Mouse (Mus musculus) heart, adult 2 months (tissue): ENCODE measurements around the gene Pacs1. TPM values are rescaled to one million over a fixed set of nuclear protein-coding genes. Genes with fewer than 3 reads are reported as not detected.
A peak's percentile ranks its signal among the peaks of the same experiment; 100 is the strongest.

Experiments used
- DNase-seq, 2 experiments: peaks; one replicate each; pipeline ENCODE4 v3.0.0; 2021
- H3K27ac ChIP-seq: fragments of 200-600 bp; 2 replicates; pipeline ENCODE4 v1.8.1; 2022
- H3K27me3 ChIP-seq: fragments of 200-500 bp; 2 replicates; pipeline ENCODE4 v1.6.1; 2012; ENCODE audit warnings: mild to moderate bottlenecking, low read length, inconsistent platforms, mixed read lengths; ENCODE audit not compliant: control insufficient read depth, insufficient read depth
- H3K36me3 ChIP-seq: fragments of 200-500 bp; 2 replicates; pipeline ENCODE4 v1.6.1; 2012; ENCODE audit warnings: low read length, inconsistent platforms; ENCODE audit not compliant: control insufficient read depth, insufficient read depth
- H3K4me1 ChIP-seq: fragments of 200-500 bp; 2 replicates; pipeline ENCODE4 v1.6.1; 2011; ENCODE audit warnings: low read length; ENCODE audit not compliant: control insufficient read depth, insufficient read depth
- H3K4me3 ChIP-seq: fragments of 200-600 bp; 2 replicates; pipeline ENCODE4 v1.8.1; 2022
- H3K79me2 ChIP-seq: fragments of 200-500 bp; replicated peaks from 2 replicates; pipeline ENCODE4 v1.6.1; 2012; ENCODE audit warnings: mild to moderate bottlenecking, inconsistent platforms, low read length, moderate library complexity, mixed read lengths; ENCODE audit not compliant: control insufficient read depth, insufficient read depth
- H3K9ac ChIP-seq: fragments of 200-500 bp; 2 replicates; pipeline ENCODE4 v1.6.1; 2012; ENCODE audit warnings: low read depth, mild to moderate bottlenecking, control low read depth, inconsistent platforms, low read length, mixed read lengths
- CTCF ChIP-seq: fragments of 200-600 bp; IDR thresholded peaks from 2 replicates; pipeline ENCODE4 v1.8.1; 2022; ENCODE audit warnings: antibody characterized with exemption, mild to moderate bottlenecking, moderate library complexity
- EP300 ChIP-seq: fragments of 200-500 bp; IDR thresholded peaks from 2 replicates; pipeline ENCODE4 v1.6.1; 2011; ENCODE audit warnings: low read depth, low read length, control low read depth; ENCODE audit not compliant: insufficient read depth
- POLR2A ChIP-seq: fragments of 200-500 bp; IDR thresholded peaks from 2 replicates; pipeline ENCODE4 v1.6.1; 2011; ENCODE audit warnings: mild to moderate bottlenecking, low read depth, low read length, control low read depth; ENCODE audit not compliant: insufficient read depth
- WGBS: fragments of 180-500 bp; shearing (Covaris S2); methylation state at CpG from one replicate; pipeline ENCODE4 v1.1.7; 2018; 5-methylcytosine and 5-hydroxymethylcytosine counted together
- intact Hi-C: fragments of 180-260 bp; cut with DNase I; formaldehyde crosslinking; loops from one replicate; pipeline ENCODE4 v1.15.1; 2025
- polyA plus RNA-seq: library from polyadenylated mRNA; depleted of rRNA; stranded (reverse); fragments of >200 nt; gene quantifications from 2 replicates; pipeline ENCODE4 v1.2.3, GENCODE M21; 2012
- total RNA-seq, 2 experiments: library from RNA; stranded (reverse); gene quantifications; 2 replicates each; pipeline ENCODE4 v1.2.3; 2021

Pacs1 gene
- total and polyA plus RNA-seq, 3 experiments = 20.8 to 25.7 (median 21.6) TPM

- Histone ChIP-seq H3K4me1 (peaks cover 5% of the 10 kb centered on the region), H3K36me3 (peaks cover 10% of the 10 kb centered on the region), H3K27ac (peak within 1 kb of the TSS; percentile 89), H3K27me3 (no peaks in the 10 kb centered on the region), H3K9ac (peak within 1 kb of the TSS; percentile 73), H3K79me2 (0 out of 2 replicates have a peak, but pooled peaks cover 2% of the 10 kb centered on the region), H3K4me3 (peak within 1 kb of the TSS; percentile 76)
- intact Hi-C loops = loop anchor here (2.0 kb wide), 1 partner anchor 20 kb away; no protein-coding TSS in a partner anchor
- peak; percentile 88 for TF ChIP-seq EP300
- peak; percentile 87 for TF ChIP-seq POLR2A
- TF ChIP-seq CTCF = peak; percentile 88
- under 1% methylated on average over 46 of the region's 46 CpGs for WGBS
- peak; percentile 98 for DNase-seq
These were observed 22.2 kb upstream of the Pacs1 start, which contains the start of gene Sf3b2 for GRCm38 (mm10) chr19:5294972-5295735. TSS of gene Sf3b2 (minus strand) at chr19:5295455.

GRCm38 (mm10) chr19:5278381-5278780 lies 5.5 kb upstream of the Pacs1 start:
- Histone ChIP-seq H3K9ac (no peak overlapping the region), H3K4me1 (peaks cover 10% of the 10 kb centered on the region), H3K27me3 (no peaks in the 10 kb centered on the region), H3K4me3 (no peak overlapping the region), H3K79me2 (no peaks in the 10 kb centered on the region), H3K36me3 (peaks cover 17% of the 10 kb centered on the region), H3K27ac (no peak overlapping the region)
- DNase-seq = peak; percentile 19 to 21
- WGBS = 79% methylated on average over 8 of the region's 8 CpGs
- TF ChIP-seq POLR2A (no peak), EP300 (no peak), CTCF (no peak)
- intact Hi-C loops = loop anchor here (5.0 kb wide), 1 partner anchor 111 kb away; no protein-coding TSS in a partner anchor

- Histone ChIP-seq H3K36me3 (peaks cover 17% of the 10 kb centered on the region), H3K79me2 (peaks cover 2% of the 10 kb centered on the region; the same call in 1 of the 2 replicates)
- DNase-seq = no peak
These were observed 4.2 kb upstream of the Pacs1 start for GRCm38 (mm10) chr19:5277140-5277539.

GRCm38 (mm10) chr19:5276531-5276930 lies 3.6 kb upstream of the Pacs1 start:
- peaks cover 17% of the 10 kb centered on the region for H3K36me3 ChIP-seq
- H3K4me1 ChIP-seq = peaks cover 12% of the 10 kb centered on the region
- peaks cover 2% of the 10 kb centered on the region; the same call in 1 of the 2 replicates for H3K79me2 ChIP-seq
- no peak overlapping the region for H3K9ac ChIP-seq
- TF ChIP-seq EP300 (no peak), CTCF (peak; percentile 26)
- WGBS = 89% methylated on average over 2 of the region's 2 CpGs
- peak in 1 of 2 experiments; percentile 5 for DNase-seq
- H3K27ac ChIP-seq = no peak overlapping the region
- no peaks in the 10 kb centered on the region for H3K27me3 ChIP-seq
- intact Hi-C loops = loop anchor here (5.0 kb wide), 1 partner anchor 109 kb away; no protein-coding TSS in a partner anchor
- H3K4me3 ChIP-seq = no peak overlapping the region

More at GRCm38 (mm10) chr19:5277140-5277539, 4.2 kb upstream of the Pacs1 start:
- Histone ChIP-seq H3K9ac (no peak overlapping the region), H3K4me1 (peaks cover 10% of the 10 kb centered on the region), H3K27ac (no peak overlapping the region), H3K27me3 (no peaks in the 10 kb centered on the region), H3K4me3 (no peak overlapping the region)
- intact Hi-C loops = loop anchor here (5.0 kb wide), 1 partner anchor 110 kb away; no protein-coding TSS in a partner anchor
- TF ChIP-seq POLR2A (no peak), CTCF (peak; percentile 45), EP300 (no peak)
- 100% methylated on average over 3 of the region's 3 CpGs for WGBS

GRCm38 (mm10) chr19:5275736-5276135 lies 2.8 kb upstream of the Pacs1 start:
- WGBS = 87% methylated on average over 5 of the region's 5 CpGs

GRCm38 (mm10) chr19:5274641-5275040 lies 1.7 kb upstream of the Pacs1 start:
- Histone ChIP-seq H3K9ac (peak overlapping the region; percentile 35), H3K36me3 (peaks cover 18% of the 10 kb centered on the region), H3K4me1 (peaks cover 12% of the 10 kb centered on the region), H3K4me3 (no peak overlapping the region), H3K27ac (peak overlapping the region; percentile 98), H3K27me3 (no peaks in the 10 kb centered on the region), H3K79me2 (peaks cover 2% of the 10 kb centered on the region; the same call in 1 of the 2 replicates)
- TF ChIP-seq EP300 (no peak), POLR2A (no peak), CTCF (no peak)
- DNase-seq = peak in 1 of 2 experiments; percentile 24
- intact Hi-C loops = loop anchor here (2.0 to 5.0 kb wide), 3 partner anchors 20 to 877 kb away; partner anchors contain the start of genes Kdm2a and Sf3b2
- 74% methylated on average over 13 of the region's 13 CpGs for WGBS

More at GRCm38 (mm10) chr19:5275736-5276135, 2.8 kb upstream of the Pacs1 start:
- peaks cover 2% of the 10 kb centered on the region; the same call in 1 of the 2 replicates for H3K79me2 ChIP-seq
- no peak for TF ChIP-seq CTCF
- no peak for TF ChIP-seq EP300
- no peak for TF ChIP-seq POLR2A
- peaks cover 12% of the 10 kb centered on the region for H3K4me1 ChIP-seq
- no peak for DNase-seq
- H3K9ac ChIP-seq = no peak overlapping the region
- H3K36me3 ChIP-seq = peaks cover 17% of the 10 kb centered on the region
- no peak overlapping the region for H3K27ac ChIP-seq
- intact Hi-C loops = loop anchor here (2.0 to 5.0 kb wide), 2 partner anchors 19 to 108 kb away; partner anchors contain the start of gene Sf3b2
- H3K27me3 ChIP-seq = no peaks in the 10 kb centered on the region
- H3K4me3 ChIP-seq = no peak overlapping the region
